Mouse (Mus musculus) liver, embryonic 14.5 days (tissue): ENCODE measurements around the gene Fnbp1. TPM values are rescaled to one million over a fixed set of nuclear protein-coding genes. Genes with fewer than 3 reads are reported as not detected.
A peak's percentile ranks its signal among the peaks of the same experiment; 100 is the strongest.

Experiments
- ATAC-seq: fragments of 200-750 bp; cut with Nextera tagmentation; 2 replicates; pipeline ENCODE4 v1.8.0; 2017; ENCODE audit warnings: moderate number of reproducible peaks, mild to moderate bottlenecking, moderate library complexity; ENCODE audit not compliant: insufficient read depth
- DNase-seq, 3 experiments: peaks; one replicate each; pipeline ENCODE4 v3.0.0-alpha.2; 2012 to 2013; ENCODE audit warnings: low read depth in 3 of 3, low spot score in 3 of 3
- H3K27ac ChIP-seq: fragments of 300-500 bp; sonication (generic); 2 replicates; pipeline ENCODE4 v1.5.1; 2014; ENCODE audit warnings: moderate library complexity, mild to moderate bottlenecking, control low read depth, inconsistent platforms
- H3K27me3 ChIP-seq: fragments of 300-500 bp; sonication (generic); 2 replicates; pipeline ENCODE4 v1.6.1; 2014; ENCODE audit warnings: mild to moderate bottlenecking, low read length, moderate library complexity; ENCODE audit not compliant: control insufficient read depth, insufficient read depth
- H3K36me3 ChIP-seq: fragments of 300-500 bp; sonication (generic); replicated peaks from 2 replicates; pipeline ENCODE4 v1.6.1; 2014; ENCODE audit warnings: low read depth; ENCODE audit not compliant: control insufficient read depth, insufficient read depth
- H3K4me1 ChIP-seq, 2 experiments: fragments of 200-500 bp in 1 of 2; fragments of 300-500 bp in 1 of 2; sonication (generic) in 1 of 2; replicated peaks; 2 replicates each; pipeline ENCODE4 v1.6.1; 2012 to 2014; ENCODE audit warnings: antibody characterized with exemption in 1 of 2, inconsistent platforms in 1 of 2, low read length in 1 of 2; ENCODE audit not compliant: control insufficient read depth in 2 of 2, insufficient read depth in 2 of 2
- H3K4me2 ChIP-seq: fragments of 300-500 bp; sonication (generic); 2 replicates; pipeline ENCODE4 v1.6.1; 2014; ENCODE audit warnings: low read depth, mild to moderate bottlenecking, control low read depth, moderate library complexity
- H3K4me3 ChIP-seq, 2 experiments: fragments of 200-500 bp in 1 of 2; fragments of 300-500 bp in 1 of 2; sonication (generic) in 1 of 2; 2 replicates each; pipeline ENCODE4 v1.5.1; 2012 to 2014; ENCODE audit warnings: low read depth in 2 of 2, low read length in 2 of 2, mild to moderate bottlenecking in 2 of 2, control low read depth in 1 of 2, inconsistent platforms in 1 of 2, moderate library complexity in 1 of 2; ENCODE audit not compliant: insufficient read depth in 1 of 2
- H3K9ac ChIP-seq: fragments of 300-500 bp; sonication (generic); replicated peaks from 2 replicates; pipeline ENCODE4 v1.6.1; 2014; ENCODE audit warnings: mild to moderate bottlenecking, control low read depth, moderate library complexity
- H3K9me3 ChIP-seq: fragments of 300-500 bp; sonication (generic); 2 replicates; pipeline ENCODE4 v1.6.1; 2016; ENCODE audit warnings: low read length, mixed read lengths; ENCODE audit not compliant: control insufficient read depth
- CTCF ChIP-seq: IDR thresholded peaks from 2 replicates; pipeline ENCODE4 v1.5.1; 2016; ENCODE audit warnings: antibody characterized with exemption, low read depth, control low read depth
- EP300 ChIP-seq: IDR thresholded peaks from 2 replicates; pipeline ENCODE4 v1.6.1; 2016; ENCODE audit warnings: antibody characterized with exemption, low read depth
- WGBS: fragments of 180-500 bp; shearing (Covaris S2); extraction: QIAGEN DNeasy Blood & Tissue Kit; methylation state at CpG from one replicate; pipeline ENCODE4 v1.1.7; 2014; ENCODE audit not compliant: insufficient replicate concordance; 5-methylcytosine and 5-hydroxymethylcytosine counted together
- polyA plus RNA-seq, 2 experiments: library from polyadenylated mRNA; depleted of rRNA in 1 of 2; stranded (reverse) in 1 of 2; unstranded in 1 of 2; fragments of >200 nt; fragmentation: Nextera tagmentation in 1 of 2; extraction: Ambion mirVana in 1 of 2; gene quantifications; 2 replicates each; pipeline versions ENCODE4 v1.2.1 to v1.2.3; 2012 to 2014

Gene Fnbp1
- polyA plus RNA-seq, 2 experiments = 3.9 to 6.4 TPM

DNA sequence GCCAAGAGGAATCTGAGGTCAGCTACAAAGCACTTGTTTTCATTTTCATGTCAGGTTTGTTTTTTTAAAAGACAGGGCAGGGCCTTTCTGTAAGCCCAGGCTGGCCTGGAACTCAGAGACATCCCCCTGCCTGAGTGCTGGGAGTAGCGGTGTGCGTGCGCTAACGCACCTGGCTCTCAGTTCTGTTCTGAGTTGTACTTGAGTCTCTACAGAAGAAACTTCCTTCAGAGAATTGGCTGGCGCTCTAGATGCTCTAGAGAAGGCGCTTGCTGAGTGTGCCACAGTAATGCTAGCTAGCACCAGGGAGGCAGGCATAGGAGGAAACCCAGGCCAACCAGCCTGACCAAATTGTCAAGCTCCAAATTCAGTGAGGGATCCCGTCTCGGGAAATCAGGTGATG is 52.9 kb downstream of the Fnbp1 start:
- Histone ChIP-seq H3K9me3 (no peaks in the 10 kb centered on the region), H3K27me3 (no peaks in the 10 kb centered on the region), H3K4me2 (no peak overlapping the region), H3K4me1 (peaks cover 3 to 24% of the 10 kb centered on the region in 2 experiments; a peak in 3 of 4 replicates), H3K9ac (no peak overlapping the region), H3K36me3 (no peaks in the 10 kb centered on the region), H3K4me3 (no peak overlapping the region), H3K27ac (no peak overlapping the region)
- DNase-seq (no peak), ATAC-seq (no peak)
- no peak for TF ChIP-seq CTCF
- no peak for TF ChIP-seq EP300
- WGBS = 72% methylated on average over 8 of the region's 8 CpGs

- no peak overlapping the region for H3K4me3 ChIP-seq
- peaks cover 3 to 27% of the 10 kb centered on the region in 2 experiments; a peak in 3 of 4 replicates for H3K4me1 ChIP-seq
- no peak overlapping the region for H3K9ac ChIP-seq
- H3K27ac ChIP-seq = no peak overlapping the region
- peak overlapping the region; percentile 15 for H3K4me2 ChIP-seq
- ATAC-seq (no peak), DNase-seq (no peak)
- no peaks in the 10 kb centered on the region for H3K27me3 ChIP-seq
- WGBS = 30% methylated on average over 11 of the region's 11 CpGs
- no peaks in the 10 kb centered on the region for H3K36me3 ChIP-seq
- TF ChIP-seq CTCF = no peak
- TF ChIP-seq EP300 = no peak
- no peaks in the 10 kb centered on the region for H3K9me3 ChIP-seq
Measured at GRCm38 (mm10) chr2:31087663-31088661, 53.8 kb downstream of the Fnbp1 start.

DNA sequence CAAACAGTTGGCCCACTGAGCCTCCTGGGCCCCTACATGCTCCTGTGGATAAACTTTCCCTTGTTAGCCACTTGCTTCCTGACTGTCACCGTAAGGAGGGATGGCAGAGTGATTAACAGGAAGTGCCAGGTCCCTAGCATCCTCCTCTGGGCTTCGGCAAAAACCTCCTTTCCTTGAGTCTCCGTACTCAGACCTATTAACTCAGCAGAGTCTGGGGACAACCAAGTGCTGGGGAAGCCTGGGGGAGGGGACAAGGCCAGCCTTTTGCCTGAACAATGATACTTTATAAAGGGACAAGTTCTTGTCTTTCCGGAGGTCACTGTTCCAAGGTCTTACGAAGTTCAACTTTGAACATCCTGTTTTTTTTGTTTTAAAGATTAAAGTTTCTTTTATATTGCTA is 54.7 kb downstream of the Fnbp1 start:
- Histone ChIP-seq H3K9ac (no peak overlapping the region), H3K27ac (no peak overlapping the region), H3K4me1 (peaks cover 6 to 36% of the 10 kb centered on the region in 2 experiments), H3K4me2 (no peak overlapping the region), H3K36me3 (no peaks in the 10 kb centered on the region), H3K27me3 (no peaks in the 10 kb centered on the region), H3K4me3 (no peak overlapping the region), H3K9me3 (no peaks in the 10 kb centered on the region)
- no peak for DNase-seq
- TF ChIP-seq CTCF = no peak
- no peak for TF ChIP-seq EP300
- no peak for ATAC-seq
- 32% methylated on average over 5 of the region's 5 CpGs for WGBS

DNA sequence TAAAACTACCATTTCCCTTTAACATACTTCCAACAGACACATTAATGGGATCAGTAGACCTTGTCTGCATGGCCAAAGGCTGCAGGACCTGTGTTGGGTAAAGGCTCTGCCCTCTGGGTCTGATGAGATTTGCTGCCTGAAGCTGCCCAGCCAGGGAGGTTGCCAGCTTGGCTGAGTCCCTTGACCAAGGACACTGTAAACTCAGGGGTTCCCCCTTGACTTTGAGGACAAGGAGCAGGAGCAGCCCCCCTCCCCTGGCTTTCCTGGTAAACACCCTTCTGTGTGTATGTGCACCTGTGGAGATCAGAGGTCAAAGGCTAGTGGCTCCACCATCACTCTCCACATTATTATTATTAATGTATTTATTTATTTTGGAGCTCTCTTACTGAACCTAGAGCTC is 55.3 kb downstream of the Fnbp1 start:
- ATAC-seq (no peak), DNase-seq (no peak)
- Histone ChIP-seq H3K9me3 (no peaks in the 10 kb centered on the region), H3K27ac (no peak overlapping the region), H3K27me3 (no peaks in the 10 kb centered on the region), H3K4me2 (no peak overlapping the region), H3K36me3 (no peaks in the 10 kb centered on the region), H3K4me3 (no peak overlapping the region), H3K4me1 (peaks cover 6 to 40% of the 10 kb centered on the region in 2 experiments), H3K9ac (no peak overlapping the region)
- TF ChIP-seq EP300 (no peak), CTCF (no peak)

DNA sequence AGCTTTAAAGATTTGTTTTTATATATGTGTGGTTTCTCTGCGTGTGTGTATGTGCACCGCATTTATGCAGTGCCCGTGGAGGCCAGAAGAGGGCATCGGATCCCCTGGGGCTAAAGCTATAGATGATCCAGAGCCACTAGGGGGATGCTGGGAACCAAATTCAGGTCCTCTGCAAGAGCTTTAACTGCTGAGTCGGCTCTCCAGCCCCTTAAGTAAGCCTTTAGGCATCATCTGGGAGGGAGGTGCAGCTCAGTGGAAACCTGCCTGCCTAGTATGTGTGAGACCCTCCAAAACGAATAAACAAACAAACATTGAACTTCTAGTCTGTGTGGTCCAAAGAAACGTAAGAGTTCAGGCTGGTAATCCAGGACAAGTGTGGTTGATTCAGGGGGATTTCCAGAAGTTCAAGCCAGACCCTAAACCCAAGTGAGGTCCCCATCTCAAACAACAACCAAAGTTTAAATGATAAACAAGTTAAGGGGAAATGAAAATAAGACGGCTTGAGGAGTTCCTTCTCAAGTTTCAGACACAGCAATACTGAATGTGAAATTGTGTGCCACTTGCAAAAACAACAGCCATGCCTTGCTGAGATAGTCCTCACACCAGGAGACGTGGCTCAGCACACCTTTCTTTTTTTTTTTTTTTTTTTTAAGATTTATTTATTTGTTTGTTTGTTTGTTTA is 57.5 kb downstream of the Fnbp1 start:
- Histone ChIP-seq H3K36me3 (no peaks in the 10 kb centered on the region), H3K4me1 (peaks cover 6 to 44% of the 10 kb centered on the region in 2 experiments), H3K27me3 (no peaks in the 10 kb centered on the region), H3K4me3 (no peak overlapping the region), H3K27ac (no peak overlapping the region), H3K4me2 (no peak overlapping the region), H3K9ac (no peak overlapping the region), H3K9me3 (no peaks in the 10 kb centered on the region)
- TF ChIP-seq CTCF = no peak
- TF ChIP-seq EP300 = no peak
- WGBS = 84% methylated on average over 9 of the region's 9 CpGs
- ATAC-seq (no peak), DNase-seq (no peak)
